Mouse (Mus musculus) ES-Bruce4 (cell line): ENCODE measurements around the gene Zmym4. TPM values are rescaled to one million over a fixed set of nuclear protein-coding genes. Genes with fewer than 3 reads are reported as not detected.
A peak's percentile ranks its signal among the peaks of the same experiment; 100 is the strongest.
"Not testable (repeated sequence)": the region's sequence is repeated elsewhere in the genome, so short reads cannot be mapped to it uniquely, and the experiment has no call there.

ENCODE experiments used
- H3K27ac ChIP-seq: 2 replicates; pipeline ENCODE4 v1.5.1; 2012; ENCODE audit warnings: low read length, inconsistent platforms; ENCODE audit not compliant: insufficient read depth
- H3K27me3 ChIP-seq: 2 replicates; pipeline ENCODE4 v1.6.1; 2012; ENCODE audit warnings: mild to moderate bottlenecking, low read length, inconsistent platforms; ENCODE audit not compliant: control insufficient read depth, poor library complexity, insufficient read depth, severe bottlenecking
- H3K36me3 ChIP-seq: 2 replicates; pipeline ENCODE4 v1.6.1; 2012; ENCODE audit warnings: inconsistent platforms, mild to moderate bottlenecking, low read length, moderate library complexity; ENCODE audit not compliant: control insufficient read depth, poor library complexity, insufficient read depth, severe bottlenecking
- H3K4me1 ChIP-seq: one replicate; pipeline ENCODE4 v1.8.1; 2011; ENCODE audit warnings: low read length; ENCODE audit not compliant: control insufficient read depth, insufficient read depth
- H3K4me3 ChIP-seq: 2 replicates; pipeline ENCODE4 v1.5.1; 2011; ENCODE audit warnings: low read depth, mild to moderate bottlenecking, low read length
- H3K9ac ChIP-seq: 2 replicates; pipeline ENCODE4 v1.6.1; 2012; ENCODE audit warnings: low read depth, mild to moderate bottlenecking, inconsistent platforms; ENCODE audit not compliant: poor library complexity, severe bottlenecking
- H3K9me3 ChIP-seq: replicated peaks from 2 replicates; pipeline ENCODE4 v1.6.1; 2012; ENCODE audit warnings: mild to moderate bottlenecking, low read length, inconsistent platforms; ENCODE audit not compliant: control insufficient read depth, poor library complexity, insufficient read depth, severe bottlenecking
- CTCF ChIP-seq: IDR thresholded peaks from one replicate; pipeline ENCODE4 v1.8.1; 2011; ENCODE audit warnings: low read depth, low read length
- EP300 ChIP-seq: IDR thresholded peaks from 2 replicates; pipeline ENCODE4 v1.6.1; 2011; ENCODE audit warnings: low read depth, low read length; ENCODE audit not compliant: insufficient read depth
- POLR2A ChIP-seq: IDR thresholded peaks from one replicate; pipeline ENCODE4 v1.8.1; 2011; ENCODE audit warnings: low read length; ENCODE audit not compliant: insufficient read depth
- polyA plus RNA-seq: library from polyadenylated mRNA; stranded (reverse); fragments of >200 nt; gene quantifications from 2 replicates; pipeline ENCODE4 v1.2.4, GENCODE M21; 2011; ENCODE audit warnings: low read depth; ENCODE audit not compliant: missing spikeins, insufficient read depth, insufficient read length

Zmym4 gene
- polyA plus RNA-seq, 1 experiment, result 66.0 TPM

DNA sequence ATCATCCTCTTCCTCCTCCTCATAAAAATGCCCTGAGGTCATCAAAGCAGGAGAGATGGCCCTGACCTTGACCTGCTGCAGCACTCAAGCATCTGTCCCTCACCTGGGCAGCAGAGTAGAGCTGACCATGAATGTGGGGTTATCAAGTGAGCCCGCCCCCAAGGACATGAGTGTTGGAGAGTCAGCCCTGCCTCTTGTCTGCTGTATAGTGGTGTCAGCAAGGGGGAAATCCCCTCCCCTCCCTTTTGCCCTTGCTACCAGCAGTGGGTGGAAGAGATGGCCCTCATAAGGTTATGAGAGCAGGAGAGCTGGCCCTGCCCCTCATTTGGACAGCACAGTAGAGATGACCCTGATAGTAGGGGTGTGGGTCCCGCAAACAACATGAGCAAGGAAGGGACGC is 10.5 kb downstream of the Zmym4 start:
- H3K36me3 ChIP-seq, result no peaks in the 10 kb centered on the region
- H3K4me3 ChIP-seq, result no peak overlapping the region

GRCm38 (mm10) chr4:126950801-126951200 is 17.1 kb downstream of the Zmym4 start:
- H3K4me3 ChIP-seq, H3K9ac ChIP-seq, H3K27ac ChIP-seq, H3K9me3 ChIP-seq, H3K4me1 ChIP-seq, H3K36me3 ChIP-seq, H3K27me3 ChIP-seq: not testable (repeated sequence)

More for the DNA sequence above, 10.5 kb downstream of the Zmym4 start:
- H3K9me3 ChIP-seq, result no peaks in the 10 kb centered on the region
- H3K9ac ChIP-seq, result no peak overlapping the region
- no peak for TF ChIP-seq EP300
- peaks cover 3% of the 10 kb centered on the region for H3K4me1 ChIP-seq
- H3K27ac ChIP-seq, result no peak overlapping the region
- H3K27me3 ChIP-seq, result no peaks in the 10 kb centered on the region

DNA sequence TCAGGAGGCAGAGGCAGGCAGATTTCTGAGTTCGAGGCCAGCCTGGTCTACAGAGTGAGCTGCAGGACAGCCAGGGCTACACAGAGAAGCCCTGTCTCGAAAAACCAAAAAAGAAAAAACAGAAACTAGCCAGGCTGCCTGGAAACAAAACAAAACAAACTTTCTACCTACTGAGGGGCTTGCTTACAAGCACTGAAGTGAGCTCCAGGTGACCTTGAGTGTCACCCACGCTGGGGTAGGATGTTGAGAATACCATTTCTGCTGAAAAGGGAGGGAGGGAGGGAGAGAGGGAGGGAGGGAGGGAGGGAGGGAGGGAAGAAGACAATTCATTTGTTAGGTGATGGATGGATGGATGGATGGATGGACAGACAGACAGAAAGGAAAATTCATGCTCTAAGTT is 24.5 kb downstream of the Zmym4 start:
- TF ChIP-seq POLR2A (no peak), CTCF (no peak), EP300 (no peak)
- H3K36me3 ChIP-seq, result no peaks in the 10 kb centered on the region

DNA sequence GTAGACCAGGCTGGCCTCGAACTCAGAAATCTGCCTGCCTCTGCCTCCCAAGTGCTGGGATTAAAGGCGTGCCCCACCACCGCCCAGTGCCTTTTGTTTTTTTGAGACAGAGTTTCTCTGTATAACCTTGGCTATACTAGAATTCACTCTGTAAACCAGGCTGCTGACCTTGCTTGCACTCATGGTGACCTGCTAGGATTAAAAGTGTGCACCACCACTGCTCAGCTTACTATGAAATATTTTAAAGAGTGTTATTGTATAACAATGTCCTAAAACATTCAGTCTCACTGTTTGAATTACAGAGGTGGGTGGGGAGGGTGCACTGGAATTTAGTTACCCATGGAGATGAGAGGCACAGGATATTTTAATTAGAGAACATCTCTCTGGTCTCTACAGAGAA is 25.1 kb downstream of the Zmym4 start:
- TF ChIP-seq CTCF (no peak), EP300 (no peak), POLR2A (no peak)
- Histone ChIP-seq H3K9ac (no peak overlapping the region), H3K4me1 (no peaks in the 10 kb centered on the region), H3K4me3 (no peak overlapping the region), H3K27ac (peak overlapping the region; percentile 56; the same call in 1 of the 2 replicates), H3K9me3 (no peaks in the 10 kb centered on the region), H3K36me3 (no peaks in the 10 kb centered on the region), H3K27me3 (no peaks in the 10 kb centered on the region)

More for the DNA sequence above, 24.5 kb downstream of the Zmym4 start:
- H3K4me3 ChIP-seq, result no peak overlapping the region
- no peaks in the 10 kb centered on the region for H3K4me1 ChIP-seq
- no peak overlapping the region for H3K9ac ChIP-seq
- H3K27me3 ChIP-seq, result no peaks in the 10 kb centered on the region
- H3K27ac ChIP-seq, result peak overlapping the region; percentile 73; the same call in 1 of the 2 replicates
- no peaks in the 10 kb centered on the region for H3K9me3 ChIP-seq

DNA sequence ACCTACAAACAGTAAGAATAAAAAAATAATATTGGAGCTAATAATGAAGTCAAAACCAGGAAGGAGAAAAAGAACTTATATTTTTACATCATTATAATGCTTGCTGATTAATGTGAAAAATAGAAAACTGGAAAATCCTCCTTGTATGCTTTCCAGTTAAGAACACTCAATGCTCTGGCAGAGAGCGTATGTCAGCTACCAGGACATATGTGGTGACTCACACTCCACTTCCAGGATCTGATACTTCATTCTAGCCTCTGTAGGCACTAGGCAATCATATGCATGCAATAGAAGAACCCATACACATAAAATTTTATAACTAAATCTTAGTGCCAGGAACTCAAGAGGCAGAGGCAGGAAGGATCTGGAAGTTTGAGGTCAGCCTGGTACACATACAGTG is 40.2 kb downstream of the Zmym4 start:
- TF ChIP-seq EP300, result no peak
- TF ChIP-seq POLR2A, result no peak
- TF ChIP-seq CTCF, result no peak
- Histone ChIP-seq H3K36me3 (peaks cover 8% of the 10 kb centered on the region), H3K9ac (no peak overlapping the region), H3K27me3 (no peaks in the 10 kb centered on the region), H3K4me3 (no peak overlapping the region), H3K27ac (no peak overlapping the region), H3K4me1 (no peaks in the 10 kb centered on the region), H3K9me3 (no peaks in the 10 kb centered on the region)

DNA sequence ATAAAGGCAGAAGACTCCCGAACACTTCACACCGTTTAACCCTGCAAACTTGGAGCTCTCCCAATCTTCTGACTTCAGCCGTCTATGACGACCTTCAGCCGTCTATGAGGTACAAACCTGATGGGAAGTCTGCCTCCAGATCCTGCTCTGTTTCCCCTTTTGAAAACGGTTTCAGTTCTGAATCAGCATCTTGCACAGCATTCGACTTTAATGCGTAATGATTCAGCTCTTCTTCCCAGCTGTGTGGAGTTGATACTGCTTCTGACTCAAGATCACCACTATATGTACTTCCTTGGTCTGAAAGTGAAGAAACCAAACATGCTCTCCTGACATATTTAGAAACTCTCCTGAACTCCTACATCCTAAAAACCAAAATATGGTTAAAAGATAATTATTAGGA is 78.1 kb downstream of the Zmym4 start:
- TF ChIP-seq CTCF (no peak), EP300 (no peak), POLR2A (no peak)
- Histone ChIP-seq H3K4me1 (no peaks in the 10 kb centered on the region), H3K9ac (no peak overlapping the region), H3K27ac (no peak overlapping the region), H3K9me3 (no peaks in the 10 kb centered on the region), H3K36me3 (peaks cover 18% of the 10 kb centered on the region), H3K27me3 (no peaks in the 10 kb centered on the region), H3K4me3 (no peak overlapping the region)

DNA sequence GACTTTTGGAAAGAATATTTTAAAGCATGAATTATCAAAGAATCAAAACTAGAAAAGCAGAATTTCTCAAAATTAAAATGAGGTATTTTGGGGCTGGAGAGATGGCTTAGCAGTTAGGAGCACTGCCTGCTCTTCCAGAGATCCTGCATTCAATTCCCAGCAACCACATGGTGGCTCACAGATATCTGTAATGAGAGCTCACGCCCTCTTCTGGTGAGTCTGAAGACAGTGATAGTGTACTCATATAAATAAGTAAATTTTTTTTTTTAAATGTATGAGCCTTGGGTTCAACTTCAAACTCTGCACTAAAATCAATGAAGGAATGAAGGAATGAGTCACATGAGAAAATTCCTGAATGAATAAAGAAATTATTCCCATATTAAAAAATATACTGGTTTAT is 82.0 kb downstream of the Zmym4 start:
- Histone ChIP-seq H3K36me3 (peaks cover 25% of the 10 kb centered on the region), H3K9ac (no peak overlapping the region), H3K9me3 (no peaks in the 10 kb centered on the region), H3K27me3 (no peaks in the 10 kb centered on the region), H3K4me3 (no peak overlapping the region), H3K27ac (no peak overlapping the region), H3K4me1 (no peaks in the 10 kb centered on the region)
- TF ChIP-seq CTCF, result peak; percentile 13
- no peak for TF ChIP-seq EP300
- TF ChIP-seq POLR2A, result no peak
